Mouse (Mus musculus): ENCODE data around the gene Lin7c. TPM values are rescaled to one million over a fixed set of nuclear protein-coding genes. Genes with fewer than 3 reads are reported as not detected.

The Lin7c gene
- total and polyA plus RNA-seq, 3 experiments, result 6.9 to 43.6 (median 43.3) TPM

DNA sequence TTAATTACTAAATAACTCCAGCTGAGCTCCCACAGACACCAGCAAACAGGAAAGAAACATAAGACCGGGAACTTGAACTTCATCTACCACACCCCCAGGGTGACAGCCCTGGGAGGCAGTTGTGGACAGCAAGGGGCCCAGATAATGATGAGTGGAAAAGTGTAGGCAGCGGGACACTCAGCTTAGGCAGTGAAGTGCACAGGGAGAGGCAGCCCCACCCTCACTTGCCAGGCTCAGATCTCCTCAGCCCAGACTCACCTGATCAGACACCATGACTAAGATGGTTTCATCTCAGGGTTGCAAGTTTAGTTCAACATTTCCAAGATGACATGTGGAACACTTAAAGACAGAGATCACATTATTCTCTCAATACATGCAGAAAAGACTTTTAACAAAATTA lies 18.5 kb downstream of the Lin7c start:
- Histone ChIP-seq H3K4me3 (no peak overlapping the region), H3K4me1 (ENCODE audit: control insufficient read depth, insufficient read depth, low read length) (no peaks in the 10 kb centered on the region), H3K36me3 (ENCODE audit: control insufficient read depth, insufficient read depth, low read length) (no peaks in the 10 kb centered on the region), H3K79me2 (replicated peaks; ENCODE audit: control insufficient read depth, insufficient read depth, low read length) (no peaks in the 10 kb centered on the region), H3K9ac (ENCODE audit: low read depth, low read length) (no peak overlapping the region), H3K27me3 (ENCODE audit: control insufficient read depth, insufficient read depth, low read length) (no peaks in the 10 kb centered on the region), H3K27ac (no peak overlapping the region)
- intact Hi-C loops (cut with DNase I), result loop anchor here (5.0 to 10.0 kb wide), 2 partner anchors 153 to 1076 kb away; no protein-coding TSS in a partner anchor
- TF ChIP-seq EP300 (IDR thresholded peaks at IDR 0.05; ENCODE audit: insufficient read depth, low read depth, low read length), result no peak
- no peak for TF ChIP-seq POLR2A (IDR thresholded peaks at IDR 0.05; ENCODE audit: insufficient read depth, low read depth, low read length)
- no peak for TF ChIP-seq CTCF (IDR thresholded peaks at IDR 0.05)
- DNase-seq, result no peak
- 45% methylated on average over 2 of the region's 2 CpGs for WGBS

DNA sequence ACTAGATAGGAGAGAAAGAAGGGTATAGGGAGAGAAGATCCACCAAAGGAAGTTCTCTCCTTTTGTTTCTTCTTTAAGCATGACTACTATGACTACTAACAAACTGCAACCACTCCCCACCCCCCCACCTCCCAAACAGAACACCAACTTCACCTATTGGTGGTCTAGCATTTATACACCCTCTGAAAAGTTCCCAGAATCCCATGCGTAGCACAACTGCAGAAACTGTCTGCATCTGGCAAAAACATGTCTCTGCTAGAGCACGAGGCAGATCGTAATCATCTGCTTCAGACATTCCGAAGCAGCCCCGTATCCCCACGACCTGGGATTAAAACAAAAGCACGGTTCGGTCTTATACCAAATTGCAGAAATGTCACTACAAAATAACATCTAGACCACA lies 21.6 kb downstream of the Lin7c start:
- no peaks in the 10 kb centered on the region for H3K36me3 ChIP-seq (ENCODE audit: control insufficient read depth, insufficient read depth, low read length)
- no peaks in the 10 kb centered on the region for H3K27me3 ChIP-seq (ENCODE audit: control insufficient read depth, insufficient read depth, low read length)
- DNase-seq, result no peak
- H3K9ac ChIP-seq (ENCODE audit: low read depth, low read length), result no peak overlapping the region
- WGBS, result 91% methylated on average over 8 of the region's 8 CpGs
- TF ChIP-seq POLR2A (IDR thresholded peaks at IDR 0.05; ENCODE audit: insufficient read depth, low read depth, low read length), result no peak
- TF ChIP-seq CTCF (IDR thresholded peaks at IDR 0.05), result no peak
- no peak for TF ChIP-seq EP300 (IDR thresholded peaks at IDR 0.05; ENCODE audit: insufficient read depth, low read depth, low read length)
- no peaks in the 10 kb centered on the region for H3K4me1 ChIP-seq (ENCODE audit: control insufficient read depth, insufficient read depth, low read length)
- H3K79me2 ChIP-seq (replicated peaks; ENCODE audit: control insufficient read depth, insufficient read depth, low read length), result no peaks in the 10 kb centered on the region
- intact Hi-C loops (cut with DNase I), result no loop called here
- no peak overlapping the region for H3K4me3 ChIP-seq
- no peak overlapping the region for H3K27ac ChIP-seq

GRCm38 (mm10) chr2:109912766-109913165 lies 22.1 kb downstream of the Lin7c start:
- H3K4me1 ChIP-seq (ENCODE audit: control insufficient read depth, insufficient read depth, low read length), result no peaks in the 10 kb centered on the region
- no peaks in the 10 kb centered on the region for H3K36me3 ChIP-seq (ENCODE audit: control insufficient read depth, insufficient read depth, low read length)
- DNase-seq, result no peak
- H3K27ac ChIP-seq, result no peak overlapping the region
- intact Hi-C loops (cut with DNase I), result no loop called here
- no peaks in the 10 kb centered on the region for H3K79me2 ChIP-seq (replicated peaks; ENCODE audit: control insufficient read depth, insufficient read depth, low read length)
- no peak overlapping the region for H3K4me3 ChIP-seq
- TF ChIP-seq CTCF (IDR thresholded peaks at IDR 0.05) (no peak), EP300 (IDR thresholded peaks at IDR 0.05; ENCODE audit: insufficient read depth, low read depth, low read length) (no peak), POLR2A (IDR thresholded peaks at IDR 0.05; ENCODE audit: insufficient read depth, low read depth, low read length) (no peak)
- 79% methylated on average over 12 of the region's 12 CpGs for WGBS
- no peaks in the 10 kb centered on the region for H3K27me3 ChIP-seq (ENCODE audit: control insufficient read depth, insufficient read depth, low read length)
- H3K9ac ChIP-seq (ENCODE audit: low read depth, low read length), result no peak overlapping the region

GRCm38 (mm10) chr2:109913241-109913640 lies 22.6 kb downstream of the Lin7c start:
- 35% methylated on average over 8 of the region's 8 CpGs for WGBS
- Histone ChIP-seq H3K27ac (no peak overlapping the region), H3K4me3 (no peak overlapping the region), H3K4me1 (ENCODE audit: control insufficient read depth, insufficient read depth, low read length) (no peaks in the 10 kb centered on the region), H3K79me2 (replicated peaks; ENCODE audit: control insufficient read depth, insufficient read depth, low read length) (no peaks in the 10 kb centered on the region), H3K9ac (ENCODE audit: low read depth, low read length) (no peak overlapping the region), H3K27me3 (ENCODE audit: control insufficient read depth, insufficient read depth, low read length) (no peaks in the 10 kb centered on the region), H3K36me3 (ENCODE audit: control insufficient read depth, insufficient read depth, low read length) (no peaks in the 10 kb centered on the region)
- no peak for TF ChIP-seq EP300 (IDR thresholded peaks at IDR 0.05; ENCODE audit: insufficient read depth, low read depth, low read length)
- no peak for TF ChIP-seq CTCF (IDR thresholded peaks at IDR 0.05)
- no peak for TF ChIP-seq POLR2A (IDR thresholded peaks at IDR 0.05; ENCODE audit: insufficient read depth, low read depth, low read length)
- DNase-seq, result no peak
- intact Hi-C loops (cut with DNase I), result no loop called here

DNA sequence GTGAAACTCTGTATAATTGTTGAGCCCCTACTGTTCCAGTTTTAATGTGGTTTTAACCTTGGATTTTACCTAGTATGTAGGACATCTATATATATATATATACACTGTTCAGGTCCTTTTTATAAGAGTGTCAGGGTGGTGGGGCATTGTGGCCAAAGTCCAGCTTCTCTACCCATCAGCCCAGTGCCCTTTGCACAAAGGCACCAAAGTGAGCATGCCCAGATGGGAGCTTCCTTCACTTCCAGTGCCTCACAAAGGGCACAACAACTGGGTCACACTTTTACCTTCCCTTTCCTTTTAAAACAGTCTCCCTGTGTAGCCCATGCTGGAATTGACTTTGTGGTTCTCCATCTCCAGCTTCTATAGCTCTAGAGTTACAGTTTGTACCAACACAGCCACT lies 23.9 kb downstream of the Lin7c start:
- no peak overlapping the region for H3K4me3 ChIP-seq
- no peak for TF ChIP-seq POLR2A (IDR thresholded peaks at IDR 0.05; ENCODE audit: insufficient read depth, low read depth, low read length)
- TF ChIP-seq CTCF (IDR thresholded peaks at IDR 0.05), result no peak
- TF ChIP-seq EP300 (IDR thresholded peaks at IDR 0.05; ENCODE audit: insufficient read depth, low read depth, low read length), result no peak
- no peaks in the 10 kb centered on the region for H3K36me3 ChIP-seq (ENCODE audit: control insufficient read depth, insufficient read depth, low read length)
- H3K9ac ChIP-seq (ENCODE audit: low read depth, low read length), result no peak overlapping the region
- peaks cover 5% of the 10 kb centered on the region for H3K4me1 ChIP-seq (ENCODE audit: control insufficient read depth, insufficient read depth, low read length)
- H3K27me3 ChIP-seq (ENCODE audit: control insufficient read depth, insufficient read depth, low read length), result no peaks in the 10 kb centered on the region
- no peak for DNase-seq
- H3K27ac ChIP-seq, result no peak overlapping the region
- intact Hi-C loops (cut with DNase I), result no loop called here
- no peaks in the 10 kb centered on the region for H3K79me2 ChIP-seq (replicated peaks; ENCODE audit: control insufficient read depth, insufficient read depth, low read length)

DNA sequence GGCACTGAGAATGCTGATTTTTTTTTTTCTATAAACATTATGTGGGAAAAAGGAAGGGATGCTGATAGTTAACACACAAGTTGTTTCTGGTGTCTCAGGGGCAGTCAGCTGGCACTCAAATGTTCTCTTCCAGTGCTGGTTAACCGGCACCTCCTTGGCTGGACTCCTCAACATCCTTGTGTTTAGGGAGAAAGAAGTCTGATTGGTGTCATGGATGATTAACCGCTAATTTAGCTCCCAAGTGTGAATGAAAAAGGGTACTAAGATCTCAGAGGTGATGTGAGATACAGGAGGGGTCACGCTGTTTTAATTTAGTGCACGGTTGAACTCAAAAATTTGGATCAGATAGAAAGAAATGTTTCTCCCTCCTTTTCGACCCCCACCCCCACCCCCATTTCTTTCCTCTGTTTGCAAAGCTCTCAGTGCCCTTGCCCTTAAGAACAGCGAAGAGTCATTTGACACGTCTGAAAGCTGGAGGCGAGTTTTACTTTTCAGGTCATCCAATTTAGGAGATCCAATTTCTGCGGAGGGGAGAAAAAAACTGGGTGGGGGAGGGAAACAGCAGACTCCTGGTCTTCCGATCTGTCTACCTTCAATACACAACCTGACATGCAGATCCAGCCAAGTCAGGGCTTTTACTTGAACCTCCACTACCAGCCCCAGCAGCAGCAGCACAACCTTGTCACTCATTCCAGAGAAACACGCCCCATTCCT lies 26.3 kb downstream of the Lin7c start:
- H3K9ac ChIP-seq (ENCODE audit: low read depth, low read length), result no peak overlapping the region
- H3K27ac ChIP-seq, result no peak overlapping the region; the same call in 1 of the 2 replicates
- WGBS, result 19% methylated on average over 11 of the region's 11 CpGs

More for the DNA sequence above, 26.3 kb downstream of the Lin7c start:
- intact Hi-C loops (cut with DNase I), result loop anchor here (2.0 to 5.0 kb wide), 3 partner anchors 26 to 100 kb away; partner anchors contain the start of genes Ccdc34 and Lin7c
- Histone ChIP-seq H3K4me1 (ENCODE audit: control insufficient read depth, insufficient read depth, low read length) (peaks cover 5% of the 10 kb centered on the region), H3K79me2 (replicated peaks; ENCODE audit: control insufficient read depth, insufficient read depth, low read length) (no peaks in the 10 kb centered on the region), H3K36me3 (ENCODE audit: control insufficient read depth, insufficient read depth, low read length) (peaks cover 5% of the 10 kb centered on the region; the same call in 1 of the 2 replicates), H3K4me3 (peak overlapping the region; percentile 37), H3K27me3 (ENCODE audit: control insufficient read depth, insufficient read depth, low read length) (no peaks in the 10 kb centered on the region)
- no peak for DNase-seq
- TF ChIP-seq CTCF (IDR thresholded peaks at IDR 0.05), result no peak
- no peak for TF ChIP-seq EP300 (IDR thresholded peaks at IDR 0.05; ENCODE audit: insufficient read depth, low read depth, low read length)
- no peak for TF ChIP-seq POLR2A (IDR thresholded peaks at IDR 0.05; ENCODE audit: insufficient read depth, low read depth, low read length)

Measured in heart, adult 2 months (tissue).